Mouse (Mus musculus) midbrain, embryonic 10.5 days (tissue): Measurements from ENCODE around the gene Cldn11. TPM values are rescaled to one million over a fixed set of nuclear protein-coding genes. Genes with fewer than 3 reads are reported as not detected.

ENCODE experiments used
- DNase-seq: peaks from one replicate; pipeline ENCODE4 v3.0.0-alpha.2; 2017; ENCODE audit warnings: low spot score
- H3K27ac ChIP-seq: fragments of 300-500 bp; sonication (generic); replicated peaks from 2 replicates; pipeline ENCODE4 v1.5.1; 2016; ENCODE audit warnings: mild to moderate bottlenecking
- H3K27me3 ChIP-seq: fragments of 300-500 bp; sonication (generic); 2 replicates; pipeline ENCODE4 v1.6.1; 2016; ENCODE audit warnings: low read depth, mild to moderate bottlenecking; ENCODE audit not compliant: poor library complexity, severe bottlenecking
- H3K36me3 ChIP-seq: fragments of 300-500 bp; sonication (generic); 2 replicates; pipeline ENCODE4 v1.6.1; 2016; ENCODE audit warnings: mild to moderate bottlenecking, moderate library complexity
- H3K4me1 ChIP-seq: fragments of 300-500 bp; sonication (generic); 2 replicates; pipeline ENCODE4 v1.6.1; 2016
- H3K4me3 ChIP-seq: fragments of 300-500 bp; sonication (generic); 2 replicates; pipeline ENCODE4 v1.5.1; 2016; ENCODE audit warnings: mild to moderate bottlenecking, moderate library complexity
- H3K9me3 ChIP-seq: fragments of 300-500 bp; sonication (generic); replicated peaks from 2 replicates; pipeline ENCODE4 v1.6.1; 2016; ENCODE audit warnings: mild to moderate bottlenecking
- WGBS: fragments of 180-500 bp; shearing (Covaris S2); methylation state at CpG from one replicate; pipeline ENCODE4 v1.1.7; 2016; 5-methylcytosine and 5-hydroxymethylcytosine counted together
- polyA plus RNA-seq: library from polyadenylated mRNA; unstranded; fragments of >200 nt; fragmentation: Nextera tagmentation; extraction: Ambion mirVana; gene quantifications from 2 replicates; pipeline ENCODE4 v1.2.1, GENCODE M21; 2016

Gene Cldn11
- polyA plus RNA-seq, result 7.6 and 8.4 TPM in 2 replicates

GRCm38 (mm10) chr3:31149706-31150105, at the start of gene Cldn11:
Gene Cldn11, plus strand, starts transcription at chr3:31149920.
- no peaks in the 10 kb centered on the region for H3K36me3 ChIP-seq
- WGBS, result 0% methylated on average over 33 of the region's 33 CpGs
- H3K9me3 ChIP-seq, result no peaks in the 10 kb centered on the region
- peaks cover 15% of the 10 kb centered on the region for H3K4me1 ChIP-seq
- H3K27ac ChIP-seq, result no peak within 1 kb of the TSS
- peak within 1 kb of the TSS; percentile 61 for H3K4me3 ChIP-seq
- H3K27me3 ChIP-seq, result peaks cover 55% of the 10 kb centered on the region
- DNase-seq, result peak; percentile 80

GRCm38 (mm10) chr3:31100026-31100425, 49.7 kb upstream of the Cldn11 start:
- WGBS, result 91% methylated on average over 5 of the region's 5 CpGs
- DNase-seq, result no peak
- Histone ChIP-seq H3K9me3 (no peaks in the 10 kb centered on the region), H3K36me3 (peaks cover 50% of the 10 kb centered on the region), H3K27me3 (no peaks in the 10 kb centered on the region), H3K27ac (no peak overlapping the region), H3K4me3 (peak overlapping the region; percentile 40), H3K4me1 (peaks cover 69% of the 10 kb centered on the region)

- H3K36me3 ChIP-seq, result peaks cover 58% of the 10 kb centered on the region
- H3K4me1 ChIP-seq, result peaks cover 69% of the 10 kb centered on the region
- no peak overlapping the region for H3K27ac ChIP-seq
- no peak for DNase-seq
- 96% methylated on average over 3 of the region's 3 CpGs for WGBS
- no peak overlapping the region for H3K4me3 ChIP-seq
- H3K9me3 ChIP-seq, result no peaks in the 10 kb centered on the region
- H3K27me3 ChIP-seq, result no peaks in the 10 kb centered on the region
These were observed 48.9 kb upstream of the Cldn11 start for GRCm38 (mm10) chr3:31100802-31101201.

- H3K36me3 ChIP-seq, result peaks cover 39% of the 10 kb centered on the region
- no peak for DNase-seq
- peaks cover 36% of the 10 kb centered on the region for H3K4me1 ChIP-seq
- H3K4me3 ChIP-seq, result no peak overlapping the region
- 83% methylated on average over 6 of the region's 6 CpGs for WGBS
- H3K27ac ChIP-seq, result no peak overlapping the region
- no peaks in the 10 kb centered on the region for H3K27me3 ChIP-seq
- H3K9me3 ChIP-seq, result no peaks in the 10 kb centered on the region
These were observed 44.8 kb upstream of the Cldn11 start for GRCm38 (mm10) chr3:31104936-31105335.

GRCm38 (mm10) chr3:31106597-31106996, 43.1 kb upstream of the Cldn11 start:
- Histone ChIP-seq H3K4me1 (peaks cover 24% of the 10 kb centered on the region), H3K9me3 (no peaks in the 10 kb centered on the region), H3K36me3 (peaks cover 41% of the 10 kb centered on the region), H3K4me3 (no peak overlapping the region), H3K27me3 (no peaks in the 10 kb centered on the region), H3K27ac (no peak overlapping the region)
- no peak for DNase-seq
- WGBS, result 96% methylated on average over 6 of the region's 6 CpGs

- 89% methylated on average over 4 of the region's 4 CpGs for WGBS
- H3K4me1 ChIP-seq, result peaks cover 17% of the 10 kb centered on the region
These were observed 42.0 kb upstream of the Cldn11 start for GRCm38 (mm10) chr3:31107674-31108073.

GRCm38 (mm10) chr3:31109108-31109507, 40.6 kb upstream of the Cldn11 start:
- H3K36me3 ChIP-seq, result peaks cover 47% of the 10 kb centered on the region
- no peak overlapping the region for H3K27ac ChIP-seq
- peaks cover 11% of the 10 kb centered on the region for H3K4me1 ChIP-seq
- 92% methylated on average over 3 of the region's 3 CpGs for WGBS
- no peak for DNase-seq
- H3K4me3 ChIP-seq, result no peak overlapping the region
- no peaks in the 10 kb centered on the region for H3K9me3 ChIP-seq
- no peaks in the 10 kb centered on the region for H3K27me3 ChIP-seq

More at GRCm38 (mm10) chr3:31107674-31108073, 42.0 kb upstream of the Cldn11 start:
- H3K4me3 ChIP-seq, result no peak overlapping the region
- no peaks in the 10 kb centered on the region for H3K9me3 ChIP-seq
- H3K27ac ChIP-seq, result no peak overlapping the region
- DNase-seq, result no peak
- no peaks in the 10 kb centered on the region for H3K27me3 ChIP-seq
- H3K36me3 ChIP-seq, result peaks cover 43% of the 10 kb centered on the region

GRCm38 (mm10) chr3:31123098-31123497, 26.6 kb upstream of the Cldn11 start:
- no peak overlapping the region for H3K4me3 ChIP-seq
- H3K36me3 ChIP-seq, result peaks cover 61% of the 10 kb centered on the region
- no peak overlapping the region for H3K27ac ChIP-seq
- 81% methylated on average over 4 of the region's 4 CpGs for WGBS
- no peaks in the 10 kb centered on the region for H3K4me1 ChIP-seq
- no peaks in the 10 kb centered on the region for H3K27me3 ChIP-seq
- no peak for DNase-seq
- no peaks in the 10 kb centered on the region for H3K9me3 ChIP-seq

- WGBS, result 82% methylated on average over 4 of the region's 4 CpGs
- no peak for DNase-seq
- no peak overlapping the region for H3K4me3 ChIP-seq
These were observed 23.4 kb upstream of the Cldn11 start for GRCm38 (mm10) chr3:31126303-31126702.

GRCm38 (mm10) chr3:31126848-31127247, 22.9 kb upstream of the Cldn11 start:
- WGBS, result 86% methylated on average over 3 of the region's 3 CpGs
- DNase-seq, result no peak
- no peak overlapping the region for H3K4me3 ChIP-seq
- H3K4me1 ChIP-seq, result no peaks in the 10 kb centered on the region
- H3K27ac ChIP-seq, result no peak overlapping the region
- peaks cover 27% of the 10 kb centered on the region for H3K36me3 ChIP-seq
- H3K9me3 ChIP-seq, result no peaks in the 10 kb centered on the region
- H3K27me3 ChIP-seq, result no peaks in the 10 kb centered on the region

More at GRCm38 (mm10) chr3:31126303-31126702, 23.4 kb upstream of the Cldn11 start:
- H3K27me3 ChIP-seq, result no peaks in the 10 kb centered on the region
- H3K9me3 ChIP-seq, result no peaks in the 10 kb centered on the region
- peaks cover 28% of the 10 kb centered on the region for H3K36me3 ChIP-seq
- no peaks in the 10 kb centered on the region for H3K4me1 ChIP-seq
- H3K27ac ChIP-seq, result no peak overlapping the region

GRCm38 (mm10) chr3:31129766-31130165, 20.0 kb upstream of the Cldn11 start:
- Histone ChIP-seq H3K4me1 (peaks cover 10% of the 10 kb centered on the region), H3K9me3 (no peaks in the 10 kb centered on the region), H3K27me3 (no peaks in the 10 kb centered on the region), H3K36me3 (no peaks in the 10 kb centered on the region), H3K4me3 (no peak overlapping the region), H3K27ac (no peak overlapping the region)
- WGBS, result 66% methylated on average over 4 of the region's 4 CpGs
- DNase-seq, result no peak

GRCm38 (mm10) chr3:31133664-31134063, 16.1 kb upstream of the Cldn11 start:
- DNase-seq, result no peak
- Histone ChIP-seq H3K27ac (no peak overlapping the region), H3K4me3 (no peak overlapping the region), H3K9me3 (no peaks in the 10 kb centered on the region), H3K4me1 (peaks cover 13% of the 10 kb centered on the region), H3K27me3 (no peaks in the 10 kb centered on the region), H3K36me3 (no peaks in the 10 kb centered on the region)
- WGBS, result 64% methylated on average over 5 of the region's 5 CpGs

GRCm38 (mm10) chr3:31134246-31134645, 15.5 kb upstream of the Cldn11 start:
- WGBS, result 88% methylated on average over 8 of the region's 8 CpGs

GRCm38 (mm10) chr3:31134696-31135095, 15.0 kb upstream of the Cldn11 start:
- DNase-seq, result no peak
- no peak overlapping the region for H3K4me3 ChIP-seq
- WGBS, result 70% methylated on average over 7 of the region's 7 CpGs
- H3K4me1 ChIP-seq, result peaks cover 13% of the 10 kb centered on the region
- H3K36me3 ChIP-seq, result no peaks in the 10 kb centered on the region
- H3K27me3 ChIP-seq, result no peaks in the 10 kb centered on the region
- no peak overlapping the region for H3K27ac ChIP-seq
- no peaks in the 10 kb centered on the region for H3K9me3 ChIP-seq

More at GRCm38 (mm10) chr3:31134246-31134645, 15.5 kb upstream of the Cldn11 start:
- Histone ChIP-seq H3K4me3 (no peak overlapping the region), H3K27me3 (no peaks in the 10 kb centered on the region), H3K27ac (no peak overlapping the region), H3K4me1 (peaks cover 13% of the 10 kb centered on the region), H3K36me3 (no peaks in the 10 kb centered on the region), H3K9me3 (no peaks in the 10 kb centered on the region)
- DNase-seq, result no peak
